Mouse (Mus musculus) forebrain, embryonic 16.5 days (tissue): ENCODE measurements at regions not wholly inside any gene's neighbourhood (a gene's known extent, or its start where the extent isn't known, plus 50 kb on each side); places are given as distances from the start of the nearest gene placed in this dataset.

Source experiments
- ATAC-seq: fragments of 200-750 bp; cut with Nextera tagmentation; 2 replicates; pipeline ENCODE4 v1.8.0; 2017; ENCODE audit warnings: mild to moderate bottlenecking, moderate library complexity
- H3K27ac ChIP-seq: fragments of 300-500 bp; sonication (generic); 2 replicates; pipeline ENCODE4 v1.5.1; 2014; ENCODE audit warnings: low read length, control low read depth
- H3K27me3 ChIP-seq: fragments of 300-500 bp; sonication (generic); replicated peaks from 2 replicates; pipeline ENCODE4 v1.6.1; 2014; ENCODE audit warnings: low read length; ENCODE audit not compliant: control insufficient read depth, insufficient read depth
- H3K36me3 ChIP-seq: fragments of 300-500 bp; sonication (generic); 2 replicates; pipeline ENCODE4 v1.6.1; 2014; ENCODE audit not compliant: control insufficient read depth, insufficient read depth
- H3K4me1 ChIP-seq: fragments of 300-500 bp; sonication (generic); replicated peaks from 2 replicates; pipeline ENCODE4 v1.6.1; 2014; ENCODE audit warnings: low read length; ENCODE audit not compliant: control insufficient read depth, insufficient read depth
- H3K4me2 ChIP-seq: fragments of 300-500 bp; sonication (generic); 2 replicates; pipeline ENCODE4 v1.6.1; 2014; ENCODE audit warnings: mild to moderate bottlenecking, low read length, control low read depth
- H3K4me3 ChIP-seq: fragments of 300-500 bp; sonication (generic); replicated peaks from 2 replicates; pipeline ENCODE4 v1.5.1; 2014; ENCODE audit warnings: mild to moderate bottlenecking, low read length, control low read depth
- H3K9ac ChIP-seq: fragments of 300-500 bp; sonication (generic); replicated peaks from 2 replicates; pipeline ENCODE4 v1.6.1; 2014; ENCODE audit warnings: low read depth, low read length, control low read depth
- H3K9me3 ChIP-seq: fragments of 300-500 bp; sonication (generic); 2 replicates; pipeline ENCODE4 v1.6.1; 2016; ENCODE audit warnings: low read length; ENCODE audit not compliant: control insufficient read depth
- WGBS: fragments of 180-500 bp; shearing (Covaris S2); extraction: QIAGEN DNeasy Blood & Tissue Kit; methylation state at CpG from one replicate; pipeline ENCODE4 v1.1.7; 2014; 5-methylcytosine and 5-hydroxymethylcytosine counted together

DNA sequence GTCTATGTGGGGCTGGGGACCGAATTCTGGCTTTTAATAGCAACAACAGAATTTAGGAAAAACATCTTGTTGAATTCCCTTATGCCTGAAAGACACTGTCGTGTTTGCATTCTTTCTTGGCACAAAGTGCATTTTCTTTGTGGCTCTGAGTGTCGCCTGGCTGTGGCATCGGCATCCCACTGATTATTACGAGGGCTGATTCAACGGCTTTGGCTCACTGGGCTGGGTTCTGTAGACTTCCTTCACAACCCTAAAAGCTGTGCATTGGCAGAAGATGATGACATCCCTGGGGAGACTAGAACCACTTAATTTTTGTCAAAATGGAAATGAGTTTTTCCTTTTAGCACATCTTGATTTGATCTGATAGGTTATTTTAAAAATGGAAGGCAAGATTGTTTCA, 179.8 kb upstream of the Zic1 start:
- Histone ChIP-seq H3K27ac (no peak overlapping the region), H3K4me3 (no peak overlapping the region), H3K4me1 (peaks cover 5% of the 10 kb centered on the region), H3K36me3 (no peaks in the 10 kb centered on the region), H3K9me3 (no peaks in the 10 kb centered on the region), H3K27me3 (no peaks in the 10 kb centered on the region), H3K4me2 (no peak overlapping the region), H3K9ac (no peak overlapping the region)
- peak; percentile 84 for ATAC-seq
- WGBS = 26% methylated on average over 6 of the region's 6 CpGs

DNA sequence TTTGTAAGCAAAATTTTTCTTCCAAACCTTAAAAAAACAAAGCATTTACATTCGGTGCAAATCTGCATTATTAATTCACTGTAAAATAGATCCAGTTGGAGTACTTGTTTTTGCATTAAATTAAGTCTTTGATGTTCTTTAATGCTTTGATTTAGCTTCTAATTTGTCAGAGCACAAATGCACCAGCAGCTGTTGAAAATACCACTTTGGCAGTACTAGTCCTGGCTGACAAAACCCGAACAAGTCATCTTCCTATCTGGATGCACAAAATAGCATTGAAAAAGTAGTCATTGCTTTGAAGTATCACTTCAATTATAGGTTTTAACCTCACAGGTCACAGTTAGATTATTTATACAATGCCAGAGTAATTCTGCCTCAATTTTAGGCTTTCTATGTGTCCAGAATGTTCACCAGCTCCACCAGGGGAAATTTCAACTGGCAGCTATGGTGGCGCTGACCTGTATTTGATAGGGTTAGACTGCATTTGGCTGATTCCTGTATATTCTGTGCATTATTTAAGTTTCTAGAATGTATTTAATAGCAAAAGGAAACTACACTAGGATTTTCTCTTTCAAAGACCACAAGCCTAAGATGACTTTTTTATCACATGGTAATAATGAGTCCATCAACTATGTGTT, 163.3 kb upstream of the Zic1 start:
- peak overlapping the region; percentile 50; the same call in 1 of the 2 replicates for H3K27ac ChIP-seq

DNA sequence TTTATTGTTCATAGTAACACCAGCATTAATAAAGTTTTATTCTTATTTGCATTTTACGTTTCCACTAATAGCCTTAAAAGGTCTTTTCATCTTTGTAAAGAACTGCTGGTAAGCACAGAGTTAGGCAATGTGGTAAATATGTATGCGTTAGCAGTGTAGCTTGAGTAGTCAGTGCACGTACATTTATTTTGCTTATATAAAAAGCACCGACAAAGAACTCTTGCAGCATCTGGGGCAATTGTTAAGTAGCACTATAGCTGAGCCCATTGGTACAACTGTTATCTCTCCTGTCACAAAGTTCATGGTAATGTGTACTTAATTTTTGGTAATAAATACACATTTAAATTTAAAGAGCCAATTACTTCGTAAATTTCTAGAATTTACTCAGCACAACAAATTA, 162.8 kb upstream of the Zic1 start:
- H3K4me3 ChIP-seq = no peak overlapping the region
- no peaks in the 10 kb centered on the region for H3K27me3 ChIP-seq
- H3K36me3 ChIP-seq = no peaks in the 10 kb centered on the region
- H3K9ac ChIP-seq = no peak overlapping the region
- no peak overlapping the region for H3K4me2 ChIP-seq
- peak; percentile 76 for ATAC-seq
- no peak overlapping the region for H3K27ac ChIP-seq
- 30% methylated on average over 5 of the region's 5 CpGs for WGBS
- no peaks in the 10 kb centered on the region for H3K9me3 ChIP-seq
- peaks cover 6% of the 10 kb centered on the region; the same call in 1 of the 2 replicates for H3K4me1 ChIP-seq

More for the DNA sequence above, 163.3 kb upstream of the Zic1 start:
- H3K4me1 ChIP-seq = peaks cover 6% of the 10 kb centered on the region; the same call in 1 of the 2 replicates
- WGBS = 36% methylated on average over 3 of the region's 3 CpGs
- no peak overlapping the region for H3K4me2 ChIP-seq
- no peak overlapping the region for H3K9ac ChIP-seq
- H3K9me3 ChIP-seq = no peaks in the 10 kb centered on the region
- no peaks in the 10 kb centered on the region for H3K27me3 ChIP-seq
- H3K36me3 ChIP-seq = no peaks in the 10 kb centered on the region
- H3K4me3 ChIP-seq = no peak overlapping the region
- peak; percentile 84 for ATAC-seq

DNA sequence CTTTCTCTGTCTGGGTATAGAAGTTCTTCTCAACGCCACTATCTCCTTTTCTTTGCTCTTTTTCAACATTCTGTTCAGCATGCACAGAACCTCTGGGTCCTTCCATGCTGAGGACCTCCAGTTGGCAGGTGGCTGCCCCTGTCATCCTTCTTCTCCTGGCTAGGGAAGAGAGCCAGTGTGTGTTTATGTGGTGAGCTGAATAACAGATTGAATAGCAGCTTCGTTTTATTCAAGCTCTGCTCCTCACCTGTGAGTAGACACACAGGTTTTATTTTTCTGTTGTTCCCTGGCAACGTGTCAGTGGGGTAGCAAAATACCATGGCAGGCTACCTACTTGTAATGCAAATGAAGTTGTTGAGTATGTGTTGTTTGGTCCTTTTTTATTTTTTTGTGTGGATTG, 154.9 kb upstream of the Zic1 start:
- Histone ChIP-seq H3K27me3 (no peaks in the 10 kb centered on the region), H3K4me3 (no peak overlapping the region), H3K9me3 (no peaks in the 10 kb centered on the region), H3K9ac (no peak overlapping the region), H3K27ac (peak overlapping the region; percentile 42; the same call in 1 of the 2 replicates), H3K4me1 (no peaks in the 10 kb centered on the region), H3K4me2 (no peak overlapping the region), H3K36me3 (no peaks in the 10 kb centered on the region)
- 18% methylated on average over 3 of the region's 3 CpGs for WGBS
- no peak for ATAC-seq

DNA sequence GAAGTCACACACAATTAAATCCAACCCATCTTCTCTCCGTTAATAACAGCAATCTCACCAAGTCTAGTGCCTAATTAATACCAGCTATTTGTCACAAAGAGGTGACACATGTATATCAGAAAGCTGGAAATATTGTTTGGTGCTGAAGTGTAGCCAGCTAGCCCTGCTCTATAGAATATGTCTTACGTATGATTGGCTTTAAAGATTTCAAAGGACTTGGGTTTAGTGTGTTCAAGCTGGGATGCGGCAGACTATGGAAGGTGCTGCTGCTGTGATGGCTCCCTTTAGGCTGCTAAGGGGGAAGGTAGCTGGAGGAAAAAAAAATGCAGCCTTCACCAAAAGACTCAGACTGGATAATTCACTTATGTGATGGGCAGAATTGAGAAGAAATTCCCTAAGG, 144.1 kb upstream of the Zic1 start:
- no peak overlapping the region for H3K27ac ChIP-seq
- H3K4me1 ChIP-seq = no peaks in the 10 kb centered on the region
- H3K27me3 ChIP-seq = no peaks in the 10 kb centered on the region
- no peaks in the 10 kb centered on the region for H3K36me3 ChIP-seq
- ATAC-seq = peak; percentile 26; the same call in 1 of the 2 replicates
- no peak overlapping the region for H3K4me2 ChIP-seq
- no peak overlapping the region for H3K4me3 ChIP-seq
- H3K9ac ChIP-seq = no peak overlapping the region
- 41% methylated on average over 3 of the region's 3 CpGs for WGBS
- H3K9me3 ChIP-seq = no peaks in the 10 kb centered on the region

DNA sequence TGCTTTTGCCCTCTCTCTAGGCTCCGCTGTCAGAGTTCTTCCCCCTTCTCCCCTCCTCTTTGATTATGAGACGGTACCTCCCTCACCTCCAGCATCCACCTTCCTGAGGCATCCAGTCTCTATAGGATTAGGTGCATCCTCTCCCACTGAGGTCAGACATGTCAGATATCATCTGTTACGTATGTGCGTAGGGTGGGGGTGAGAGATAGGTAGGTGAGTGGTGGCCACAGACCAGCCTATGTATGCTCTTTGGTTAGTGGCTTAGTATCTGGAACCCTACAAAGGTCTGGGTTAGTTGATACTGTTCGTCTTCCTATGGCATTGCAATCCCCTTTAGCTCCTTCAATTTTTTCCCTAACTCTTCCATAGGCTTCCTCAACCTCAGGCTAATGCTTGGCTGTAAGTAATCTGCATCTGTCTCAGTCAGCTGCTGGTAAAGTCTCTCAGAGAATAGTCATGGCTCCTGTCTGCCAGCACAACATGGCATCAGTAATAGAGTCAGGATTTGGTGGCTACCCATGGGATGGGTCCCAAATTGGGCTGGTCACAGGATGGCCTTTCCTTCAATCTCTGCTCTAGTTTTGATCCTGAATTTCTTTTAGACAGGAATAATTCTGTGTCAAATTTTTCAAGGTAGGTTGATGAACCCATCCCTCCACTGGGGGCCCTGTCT, 138.2 kb upstream of the Zic1 start:
- Histone ChIP-seq H3K4me2 (no peak overlapping the region), H3K4me3 (no peak overlapping the region), H3K36me3 (no peaks in the 10 kb centered on the region), H3K27me3 (no peaks in the 10 kb centered on the region), H3K9ac (no peak overlapping the region), H3K4me1 (no peaks in the 10 kb centered on the region), H3K9me3 (no peaks in the 10 kb centered on the region), H3K27ac (no peak overlapping the region)
- no peak for ATAC-seq
- 70% methylated on average over 5 of the region's 5 CpGs for WGBS

DNA sequence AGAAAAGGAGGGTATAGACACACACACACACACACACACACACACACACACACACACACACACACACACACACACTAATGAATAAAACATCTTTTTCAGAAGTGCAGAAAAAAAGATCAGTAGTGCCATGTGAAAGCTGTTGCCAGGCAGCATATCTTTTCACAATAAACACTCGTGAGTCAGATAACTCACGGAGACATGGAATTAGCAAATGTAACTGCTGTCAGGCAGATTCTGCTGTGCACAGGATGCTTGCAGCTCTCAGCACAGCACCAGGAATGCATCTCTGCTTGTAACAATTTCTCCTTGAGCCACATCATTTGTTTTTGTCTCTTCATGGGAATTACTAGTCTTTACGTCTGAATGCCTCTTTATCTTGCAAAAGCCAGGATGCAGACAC, 111.0 kb upstream of the Zic1 start:
- no peaks in the 10 kb centered on the region for H3K9me3 ChIP-seq
- H3K36me3 ChIP-seq = no peaks in the 10 kb centered on the region
- H3K4me2 ChIP-seq = no peak overlapping the region
- H3K9ac ChIP-seq = no peak overlapping the region
- H3K27ac ChIP-seq = no peak overlapping the region
- ATAC-seq = peak; percentile 68
- no peaks in the 10 kb centered on the region for H3K27me3 ChIP-seq
- WGBS = 22% methylated on average over 3 of the region's 3 CpGs
- no peak overlapping the region for H3K4me3 ChIP-seq
- peaks cover 3% of the 10 kb centered on the region; the same call in 1 of the 2 replicates for H3K4me1 ChIP-seq

DNA sequence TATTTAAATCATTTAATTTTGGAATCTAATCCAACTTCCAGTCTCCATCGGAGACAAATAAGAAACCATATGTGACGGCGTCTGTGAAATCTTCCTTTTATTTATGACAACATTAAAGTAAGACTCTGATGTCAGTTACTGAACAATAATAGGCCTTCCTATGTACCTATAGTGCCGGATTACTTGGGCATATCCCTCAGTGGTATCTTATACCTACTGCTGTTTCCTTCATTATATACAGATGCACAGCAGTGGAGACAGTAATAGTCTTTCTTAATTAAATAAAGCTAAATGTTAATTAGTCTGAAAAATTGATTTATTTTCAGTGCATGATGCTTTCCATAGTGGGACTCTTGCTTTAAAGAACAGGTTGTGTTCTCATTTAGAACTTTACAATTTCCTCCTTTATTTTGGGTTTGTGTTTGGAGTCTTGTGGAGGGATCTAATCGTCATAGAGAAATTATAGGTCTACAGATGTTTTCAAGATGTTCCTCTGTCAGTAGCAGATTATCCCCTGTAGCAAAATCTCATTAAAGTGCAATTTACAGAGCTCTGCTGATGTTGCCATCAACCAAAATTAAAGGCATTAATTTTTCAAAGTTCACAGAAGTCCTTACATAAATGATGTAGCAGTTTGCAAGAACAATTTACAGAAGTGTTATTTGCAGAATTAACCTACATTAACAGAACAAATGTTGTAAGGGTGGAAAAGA, 97.3 kb upstream of the Zic1 start:
- Histone ChIP-seq H3K4me3 (no peak overlapping the region), H3K36me3 (no peaks in the 10 kb centered on the region), H3K4me1 (no peaks in the 10 kb centered on the region), H3K27ac (no peak overlapping the region), H3K27me3 (no peaks in the 10 kb centered on the region), H3K9ac (no peak overlapping the region), H3K9me3 (no peaks in the 10 kb centered on the region), H3K4me2 (no peak overlapping the region)
- WGBS = 63% methylated on average over 5 of the region's 5 CpGs
- no peak for ATAC-seq

DNA sequence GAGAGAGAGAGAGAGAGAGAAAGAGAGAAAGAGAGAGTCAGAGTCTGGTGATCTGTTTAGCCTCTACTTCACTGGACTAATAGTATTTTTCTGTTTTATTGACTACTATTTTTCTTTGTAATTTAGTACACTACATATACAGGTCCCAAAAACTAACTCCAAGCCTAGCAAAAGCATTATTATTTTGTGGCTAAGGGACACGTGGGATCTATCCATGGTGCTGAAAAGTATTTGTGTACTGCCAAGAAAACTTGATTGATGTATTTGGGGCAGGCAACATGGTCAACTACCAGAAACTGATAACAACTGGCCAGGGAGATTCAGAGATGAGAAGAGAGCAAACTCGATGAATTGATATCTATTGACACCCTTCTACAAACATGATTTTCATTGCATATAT, 94.3 kb upstream of the Zic1 start:
- Histone ChIP-seq H3K4me2 (no peak overlapping the region), H3K9ac (no peak overlapping the region), H3K27ac (no peak overlapping the region), H3K9me3 (no peaks in the 10 kb centered on the region), H3K36me3 (no peaks in the 10 kb centered on the region), H3K27me3 (no peaks in the 10 kb centered on the region), H3K4me3 (no peak overlapping the region), H3K4me1 (no peaks in the 10 kb centered on the region)
- no peak for ATAC-seq
- WGBS = 28% methylated on average over 2 of the region's 2 CpGs
